Mouse (Mus musculus) kidney, adult 2 months (tissue): Measurements from ENCODE around the gene Gm37240.

Experiments used
- CTCF ChIP-seq: fragments of 200-500 bp; conservative IDR thresholded peaks from 2 replicates; pipeline ENCODE4 v1.5.1; 2011; ENCODE audit warnings: low read depth, mild to moderate bottlenecking, control low read depth, low read length, moderate library complexity, mixed read lengths; ENCODE audit not compliant: insufficient read depth, insufficient read length
- POLR2A ChIP-seq: fragments of 200-500 bp; IDR thresholded peaks from one replicate; pipeline ENCODE4 v1.6.1; 2011; ENCODE audit warnings: low read depth, low read length, control low read depth

DNA sequence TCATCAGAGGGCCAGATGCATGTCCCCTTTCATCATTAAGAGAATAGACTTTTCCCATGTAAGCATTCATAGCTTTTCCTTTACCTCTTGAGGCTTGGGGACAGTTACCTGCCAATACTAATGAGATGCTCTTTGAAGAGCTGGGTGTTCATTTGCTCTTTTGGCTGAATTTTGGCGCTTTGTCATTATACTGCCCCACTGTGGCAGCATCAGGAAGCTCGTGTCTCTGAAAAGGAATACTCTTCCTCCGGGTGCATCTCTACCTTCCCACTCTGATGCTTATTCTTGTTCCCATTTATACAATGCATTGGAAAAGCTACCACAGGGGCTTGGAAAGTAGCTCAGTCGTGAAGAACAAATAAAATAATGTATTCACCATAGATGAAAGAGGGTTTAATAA is 30.3 kb upstream of the Gm37240 start:
- TF ChIP-seq CTCF (peak; percentile 66), POLR2A (no peak)
